Mouse (Mus musculus) macrophage (primary cell): ENCODE measurements around the gene 4930524J08Rik. TPM values are rescaled to one million over a fixed set of nuclear protein-coding genes. Genes with fewer than 3 reads are reported as not detected.

Source experiments
- H3K27ac ChIP-seq: fragments of 350-480 bp; formaldehyde crosslinking; 2 replicates; pipeline ENCODE4 v1.9.0; 2021
- H3K36me3 ChIP-seq: fragments of 350-480 bp; formaldehyde crosslinking; 2 replicates; pipeline ENCODE4 v1.9.0; 2021; ENCODE audit errors: inconsistent target
- H3K4me3 ChIP-seq: fragments of 350-480 bp; formaldehyde crosslinking; 2 replicates; pipeline ENCODE4 v1.9.0; 2021; ENCODE audit errors: inconsistent target
- H3K79me2 ChIP-seq: fragments of 350-480 bp; formaldehyde crosslinking; 2 replicates; pipeline ENCODE4 v1.9.0; 2021; ENCODE audit errors: inconsistent target
- whole genome bisulfite sequencing: methylation state at CpG from one replicate; pipeline ENCODE4 v1.1.7; 2026; ENCODE audit warnings: inconsistent platforms; ENCODE audit not compliant: missing documents; 5-methylcytosine and 5-hydroxymethylcytosine counted together
- polyA plus RNA-seq: library from polyadenylated mRNA; stranded (reverse); fragments of 250-400 nt; gene quantifications from 3 replicates; pipeline ENCODE4 v1.2.4, GENCODE M21; 2018; ENCODE audit warnings: inconsistent platforms

The 4930524J08Rik gene
- polyA plus RNA-seq, 1 experiment from 2014 or later, result 0.43 TPM

- no peak overlapping the region for H3K4me3 ChIP-seq
Measured at GRCm38 (mm10) chr5:100024868-100025267, 46.0 kb downstream of the 4930524J08Rik start.

More at GRCm38 (mm10) chr5:100024868-100025267, 46.0 kb downstream of the 4930524J08Rik start:
- Histone ChIP-seq H3K27ac (no peak overlapping the region), H3K36me3 (no peaks in the 10 kb centered on the region), H3K79me2 (no peaks in the 10 kb centered on the region)
- 29% methylated on average over 1 of the region's 1 CpGs for WGBS

Other genes starting within 250 kb of the 4930524J08Rik start
- 71.5 to 160 TPM (median 124 TPM) in 3 replicates for gene Rasgef1b, start 250.0 kb upstream of the 4930524J08Rik start, polyA plus RNA-seq
- not detected in 3 replicates for gene Vamp9, start 72.8 kb upstream of the 4930524J08Rik start, polyA plus RNA-seq
- 128 to 349 TPM (median 265 TPM) in 3 replicates for gene Hnrnpd, start 123 bp upstream of the 4930524J08Rik start, polyA plus RNA-seq
- gene Hnrnpdl, start 60.6 kb downstream of the 4930524J08Rik start, polyA plus RNA-seq, result 82.5 to 143 TPM (median 94.5 TPM) in 3 replicates
- 16.4 to 24.9 TPM (median 18.8 TPM) in 3 replicates for gene Enoph1, start 60.9 kb downstream of the 4930524J08Rik start, polyA plus RNA-seq
- gene Tmem150c, start 180.7 kb downstream of the 4930524J08Rik start, polyA plus RNA-seq, result 0.11 TPM in 1 of 3 replicates, not detected in the others